Mouse (Mus musculus) midbrain, embryonic 14.5 days (tissue): Measurements from ENCODE around the gene Noxo1. TPM values are rescaled to one million over a fixed set of nuclear protein-coding genes. Genes with fewer than 3 reads are reported as not detected.

ENCODE experiments used
- polyA plus RNA-seq: library from polyadenylated mRNA; unstranded; fragments of >200 nt; fragmentation: Nextera tagmentation; extraction: Ambion mirVana; gene quantifications from 2 replicates; pipeline ENCODE4 v1.2.1, GENCODE M21; 2014

Gene Noxo1
- polyA plus RNA-seq, 1 experiment from 2014 or later, result 1.8 TPM

Other genes starting within 250 kb of the Noxo1 start
- gene E4f1, start 225.9 kb upstream of the Noxo1 start, polyA plus RNA-seq, result 22.7 and 22.8 TPM in 2 replicates
- gene Pgp, start 225.8 kb upstream of the Noxo1 start, polyA plus RNA-seq, result 60.5 and 62.7 TPM in 2 replicates
- 0.45 TPM in 1 of 2 replicates, not detected in the other for gene Bricd5, start 222.3 kb upstream of the Noxo1 start, polyA plus RNA-seq
- 36.2 and 43.0 TPM in 2 replicates for gene Mlst8, start 217.2 kb upstream of the Noxo1 start, polyA plus RNA-seq
- gene Caskin1, start 207.6 kb upstream of the Noxo1 start, polyA plus RNA-seq, result 34.8 and 37.5 TPM in 2 replicates
- 86.2 and 90.8 TPM in 2 replicates for gene Traf7, start 168.3 kb upstream of the Noxo1 start, polyA plus RNA-seq
- gene Rab26, start 162.0 kb upstream of the Noxo1 start, polyA plus RNA-seq, result 4.9 and 6.5 TPM in 2 replicates
- gene Pkd1, start 146.4 kb upstream of the Noxo1 start, polyA plus RNA-seq, result 18.0 and 28.3 TPM in 2 replicates
- gene Tsc2, start 63.6 kb upstream of the Noxo1 start, polyA plus RNA-seq, result 79.5 and 89.5 TPM in 2 replicates
- 6.5 and 8.9 TPM in 2 replicates for gene Nthl1, start 63.6 kb upstream of the Noxo1 start, polyA plus RNA-seq
- 36.7 and 39.2 TPM in 2 replicates for gene Slc9a3r2, start 45.9 kb upstream of the Noxo1 start, polyA plus RNA-seq
- gene Npw, start 37.8 kb upstream of the Noxo1 start, polyA plus RNA-seq, result not detected in 2 replicates
- 22.8 and 24.5 TPM in 2 replicates for gene Zfp598, start 26.5 kb upstream of the Noxo1 start, polyA plus RNA-seq
- gene Syngr3, start 6.3 kb upstream of the Noxo1 start, polyA plus RNA-seq, result 147 and 169 TPM in 2 replicates
- 35.9 and 38.3 TPM in 2 replicates for gene Gfer, start 78 bp upstream of the Noxo1 start, polyA plus RNA-seq
- gene Tbl3, start 11.4 kb downstream of the Noxo1 start, polyA plus RNA-seq, result 68.0 and 73.0 TPM in 2 replicates
- gene Rnf151, start 21.8 kb downstream of the Noxo1 start, polyA plus RNA-seq, result 0.32 TPM in 1 of 2 replicates, not detected in the other
- gene Rps2, start 21.9 kb downstream of the Noxo1 start, polyA plus RNA-seq, result 814 and 824 TPM in 2 replicates
- gene Ndufb10, start 28.2 kb downstream of the Noxo1 start, polyA plus RNA-seq, result 282 and 319 TPM in 2 replicates
- gene Rpl3l, start 31.6 kb downstream of the Noxo1 start, polyA plus RNA-seq, result not detected in 2 replicates
- 19.7 and 20.1 TPM in 2 replicates for gene Msrb1, start 40.4 kb downstream of the Noxo1 start, polyA plus RNA-seq
- not detected in 2 replicates for gene Hs3st6, start 56.8 kb downstream of the Noxo1 start, polyA plus RNA-seq
- not detected in 2 replicates for gene Meiob, start 108.1 kb downstream of the Noxo1 start, polyA plus RNA-seq
- 55.4 and 71.0 TPM in 2 replicates for gene Hagh, start 143.9 kb downstream of the Noxo1 start, polyA plus RNA-seq
- 18.0 and 18.9 TPM in 2 replicates for gene Fahd1, start 154.1 kb downstream of the Noxo1 start, polyA plus RNA-seq
- gene Igfals, start 169.8 kb downstream of the Noxo1 start, polyA plus RNA-seq, result 0.18 TPM in 1 of 2 replicates, not detected in the other
- gene Nubp2, start 190.1 kb downstream of the Noxo1 start, polyA plus RNA-seq, result 70.4 and 73.3 TPM in 2 replicates
- gene Spsb3, start 190.4 kb downstream of the Noxo1 start, polyA plus RNA-seq, result 77.3 and 93.2 TPM in 2 replicates
- gene Eme2, start 198.9 kb downstream of the Noxo1 start, polyA plus RNA-seq, result 21.6 and 26.9 TPM in 2 replicates
- 74.7 and 86.7 TPM in 2 replicates for gene Mrps34, start 198.9 kb downstream of the Noxo1 start, polyA plus RNA-seq
- gene Nme3, start 200.3 kb downstream of the Noxo1 start, polyA plus RNA-seq, result 77.4 and 112 TPM in 2 replicates
- 83.3 and 86.1 TPM in 2 replicates for gene Mapk8ip3, start 240.7 kb downstream of the Noxo1 start, polyA plus RNA-seq